Comparison of ENCODE assay signal across 8 mouse cellular contexts in the genomic region with DNA sequence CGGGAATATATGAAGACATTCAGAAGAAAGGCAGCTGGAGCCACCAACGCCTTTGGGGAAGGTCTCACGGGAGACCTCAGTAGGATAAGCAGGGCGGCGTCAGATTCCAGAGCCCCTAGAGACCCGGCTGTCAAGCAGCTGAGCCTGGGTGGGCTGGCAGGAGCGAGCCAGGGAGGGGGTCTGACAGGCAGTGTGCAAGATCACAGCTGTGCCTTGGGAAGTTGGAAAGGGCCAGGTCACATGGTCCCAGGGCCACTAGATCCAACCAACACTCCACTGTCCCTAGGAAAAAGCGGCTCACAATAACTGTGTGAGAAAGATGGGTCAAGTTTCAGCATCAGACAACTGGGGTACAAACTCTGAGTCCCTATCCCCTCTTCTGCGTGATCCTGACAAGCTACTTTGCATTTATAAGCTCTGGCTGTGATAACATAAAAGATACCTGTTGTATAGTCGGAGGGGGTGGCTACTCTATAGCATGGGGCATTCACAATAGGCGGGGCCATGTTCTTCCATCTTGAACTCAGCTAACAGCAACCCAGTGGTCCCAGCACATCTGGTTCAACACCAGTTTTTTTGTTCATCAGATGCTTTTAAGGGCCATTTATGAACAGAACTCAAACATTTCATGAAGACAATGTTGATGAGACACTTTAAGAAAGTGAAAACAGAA. TPM values are rescaled to one million over a fixed set of nuclear protein-coding genes. Genes with fewer than 3 reads are reported as not detected.
DNase-seq lines count a peak whose midpoint lies in the region; ATAC-seq lines count a peak whose summit lies in the region.

No protein-coding gene starts in this region.

- peak overlapping the region; percentile 56 for H3K27ac ChIP-seq in kidney, embryonic 15.5 days
- H3K27ac ChIP-seq in heart, embryonic 12.5 days (ENCODE audit: poor library complexity, severe bottlenecking) = no peak overlapping the region
- H3K27ac ChIP-seq in midbrain, embryonic 11.5 days (ENCODE audit: low read depth, low read length) = no peak overlapping the region

- no peak overlapping the region for H3K9ac ChIP-seq in kidney, embryonic 15.5 days
- no peak overlapping the region for H3K9ac ChIP-seq in heart, embryonic 12.5 days
- H3K9ac ChIP-seq in midbrain, embryonic 11.5 days (ENCODE audit: low read length) = no peak overlapping the region

- no peaks in the 10 kb centered on the region for H3K27me3 ChIP-seq in kidney, embryonic 15.5 days
- no peaks in the 10 kb centered on the region for H3K27me3 ChIP-seq in heart, embryonic 12.5 days (replicated peaks)
- H3K27me3 ChIP-seq in midbrain, embryonic 11.5 days (ENCODE audit: control insufficient read depth, insufficient read depth, low read length) = no peaks in the 10 kb centered on the region

- H3K4me2 ChIP-seq in kidney, embryonic 15.5 days = peak overlapping the region; percentile 7
- no peak overlapping the region for H3K4me2 ChIP-seq in heart, embryonic 12.5 days
- H3K4me2 ChIP-seq in midbrain, embryonic 11.5 days = no peak overlapping the region

- H3K4me3 ChIP-seq in kidney, embryonic 15.5 days (replicated peaks) = no peak overlapping the region
- H3K4me3 ChIP-seq in heart, embryonic 12.5 days = no peak overlapping the region
- no peak overlapping the region for H3K4me3 ChIP-seq in midbrain, embryonic 11.5 days (ENCODE audit: low read depth, low read length)

- peak; percentile 81 for ATAC-seq in kidney, embryonic 15.5 days (replicated peaks; ENCODE audit: low FRiP score)
- ATAC-seq in heart, embryonic 12.5 days (ENCODE audit: insufficient number of reproducible peaks, low FRiP score) = peak; percentile 42; the same call in 1 of the 2 replicates
- peak; percentile 68 for ATAC-seq in midbrain, embryonic 11.5 days (ENCODE audit: low FRiP score)

- peaks cover 42% of the 10 kb centered on the region for H3K4me1 ChIP-seq in kidney, embryonic 15.5 days
- peaks cover 38% of the 10 kb centered on the region for H3K4me1 ChIP-seq in heart, embryonic 12.5 days (replicated peaks)
- peaks cover 6% of the 10 kb centered on the region for H3K4me1 ChIP-seq in midbrain, embryonic 11.5 days (ENCODE audit: control insufficient read depth, insufficient read depth, low read length)

- H3K9me3 ChIP-seq in kidney, embryonic 15.5 days (replicated peaks) = no peaks in the 10 kb centered on the region
- 0 out of 2 replicates have a peak, but pooled peaks cover 8% of the 10 kb centered on the region for H3K9me3 ChIP-seq in heart, embryonic 12.5 days (replicated peaks)
- no peaks in the 10 kb centered on the region for H3K9me3 ChIP-seq in midbrain, embryonic 11.5 days (ENCODE audit: control insufficient read depth, low read length)

- DNase-seq in kidney, postnatal 14 days = no peak
- peak; percentile 54 for DNase-seq in embryo, embryonic 10 days (ENCODE audit: low spot score)
- no peak for DNase-seq in midbrain, embryonic 11.5 days (ENCODE audit: low spot score, missing footprints)
- no peak for DNase-seq in thymus, postnatal 0 days (ENCODE audit: low spot score)
- DNase-seq in left cerebral cortex, postnatal 14 days (ENCODE audit: low spot score in 2 of 2) = no peak
- no peak for DNase-seq in right cerebral cortex, postnatal 10 days (ENCODE audit: low spot score in 2 of 2)

- 34% methylated on average over 11 of the region's 11 CpGs for WGBS in kidney, embryonic 15.5 days
- 28% methylated on average over 11 of the region's 11 CpGs for WGBS in heart, embryonic 12.5 days
- 40% methylated on average over 11 of the region's 11 CpGs for WGBS in midbrain, embryonic 11.5 days

- H3K36me3 ChIP-seq in kidney, embryonic 15.5 days = no peaks in the 10 kb centered on the region; the same call in 1 of the 2 replicates
- H3K36me3 ChIP-seq in heart, embryonic 12.5 days = no peaks in the 10 kb centered on the region
- no peaks in the 10 kb centered on the region for H3K36me3 ChIP-seq in midbrain, embryonic 11.5 days (ENCODE audit: control insufficient read depth, insufficient read depth, low read length)

- intact Hi-C loops in left cerebral cortex, postnatal 14 days (cut with DNase I) = no loop called here

RNA-seq across cellular contexts. Expression of a gene that starts 20.6 kb away (rescaled TPM):
- 20.1 and 20.8 TPM in 2 replicates for polyA plus RNA-seq in kidney, embryonic 15.5 days (2015; fragmentation: Nextera tagmentation; extraction: Ambion mirVana)
- 16.2 and 16.6 TPM in 2 replicates for polyA plus RNA-seq in heart, embryonic 12.5 days (2016; fragmentation: Nextera tagmentation; extraction: Ambion mirVana)
- 5.8 and 6.7 TPM in 2 replicates for polyA plus RNA-seq in midbrain, embryonic 11.5 days (2014; fragmentation: Nextera tagmentation; extraction: Ambion mirVana)
- polyA plus RNA-seq in thymus, postnatal 0 days (2015; fragmentation: Nextera tagmentation; extraction: Ambion mirVana) = 25.1 and 25.5 TPM in 2 replicates
- total RNA-seq in left cerebral cortex, postnatal 14 days (2021) = 10 to 100 TPM; 20.7 to 25.4 TPM
